Mouse (Mus musculus) myocyte (in vitro differentiated cells): ENCODE data around the gene Tmub1. TPM values are rescaled to one million over a fixed set of nuclear protein-coding genes. Genes with fewer than 3 reads are reported as not detected.

Experiments
- H3K27me3 ChIP-seq: one replicate; pipeline ENCODE4 v1.6.1; 2011; ENCODE audit not compliant: control insufficient read depth, insufficient read depth, insufficient read length
- H3K36me3 ChIP-seq: one replicate; pipeline ENCODE4 v1.6.1; 2011; ENCODE audit not compliant: control insufficient read depth, insufficient read depth
- H3K4me2 ChIP-seq: one replicate; pipeline ENCODE4 v1.6.1; 2011; ENCODE audit warnings: low read depth, control low read depth
- H3K4me3 ChIP-seq: one replicate; pipeline ENCODE4 v1.5.1; 2011; ENCODE audit warnings: mild to moderate bottlenecking, control low read depth, moderate library complexity
- H3K79me2 ChIP-seq: one replicate; pipeline ENCODE4 v1.6.1; 2011; ENCODE audit not compliant: control insufficient read depth, insufficient read depth
- H3ac ChIP-seq: one replicate; pipeline ENCODE4 v1.6.1; 2011; ENCODE audit not compliant: control insufficient read depth, insufficient read length
- CEBPB ChIP-seq: IDR thresholded peaks from 2 replicates; pipeline ENCODE4 v1.6.1; 2011; ENCODE audit warnings: mild to moderate bottlenecking, moderate library complexity; ENCODE audit not compliant: poor library complexity, insufficient read depth, severe bottlenecking
- E2F4 ChIP-seq: IDR thresholded peaks from one replicate; pipeline ENCODE4 v1.6.1; 2011; ENCODE audit warnings: mild to moderate bottlenecking, control low read depth, moderate library complexity; ENCODE audit not compliant: insufficient read depth
- MAX ChIP-seq: IDR thresholded peaks from one replicate; pipeline ENCODE4 v1.6.1; 2011; ENCODE audit warnings: low read depth, mild to moderate bottlenecking, control low read depth
- MYOD1 ChIP-seq, 3 experiments: IDR thresholded peaks; one replicate each; pipeline ENCODE4 v1.6.1; 2011; ENCODE audit warnings: control low read depth in 2 of 3, low read depth in 2 of 3, mild to moderate bottlenecking in 2 of 3, moderate library complexity in 1 of 3; ENCODE audit not compliant: insufficient read length in 2 of 3, control insufficient read depth in 1 of 3
- MYOG ChIP-seq, 3 experiments: IDR thresholded peaks; one replicate each; pipeline ENCODE4 v1.6.1; 2011; ENCODE audit warnings: control low read depth in 2 of 3, low read depth in 2 of 3, mild to moderate bottlenecking in 2 of 3; ENCODE audit not compliant: insufficient read length in 2 of 3, control insufficient read depth in 1 of 3, insufficient read depth in 1 of 3
- POLR2A ChIP-seq: IDR thresholded peaks from one replicate; pipeline ENCODE4 v1.6.1; 2011; ENCODE audit warnings: low read depth, mild to moderate bottlenecking, control low read depth, moderate library complexity; ENCODE audit not compliant: insufficient read length
- POLR2AphosphoS2 ChIP-seq: IDR thresholded peaks from one replicate; pipeline ENCODE4 v1.6.1; 2011; ENCODE audit warnings: low read depth, control low read depth; ENCODE audit not compliant: insufficient read length
- REST ChIP-seq: IDR thresholded peaks from one replicate; pipeline ENCODE4 v1.6.1; 2011; ENCODE audit warnings: mild to moderate bottlenecking, control low read depth, moderate library complexity; ENCODE audit not compliant: insufficient read depth, insufficient read length
- SRF ChIP-seq: IDR thresholded peaks from one replicate; pipeline ENCODE4 v1.6.1; 2011; ENCODE audit warnings: low read depth; ENCODE audit not compliant: control insufficient read depth, insufficient read length
- TCF12 ChIP-seq: IDR thresholded peaks from one replicate; pipeline ENCODE4 v1.6.1; 2011; ENCODE audit warnings: mild to moderate bottlenecking, control low read depth; ENCODE audit not compliant: poor library complexity, insufficient read depth, severe bottlenecking
- TCF3 ChIP-seq: IDR thresholded peaks from one replicate; pipeline ENCODE4 v1.6.1; 2011; ENCODE audit warnings: low read depth, control low read depth; ENCODE audit not compliant: insufficient read length
- USF1 ChIP-seq: IDR thresholded peaks from one replicate; pipeline ENCODE4 v1.6.1; 2011; ENCODE audit warnings: low read depth, mild to moderate bottlenecking, control low read depth, moderate library complexity
- polyA plus RNA-seq: library from polyadenylated mRNA; unstranded; fragments of >200 nt; fragmentation: generic; extraction: Trizol; gene quantifications from one replicate; pipeline ENCODE4 v1.2.1, GENCODE M21; 2012; ENCODE audit warnings: missing spikeins

Tmub1 gene
- polyA plus RNA-seq, 1 experiment: 14.2 TPM

DNA sequence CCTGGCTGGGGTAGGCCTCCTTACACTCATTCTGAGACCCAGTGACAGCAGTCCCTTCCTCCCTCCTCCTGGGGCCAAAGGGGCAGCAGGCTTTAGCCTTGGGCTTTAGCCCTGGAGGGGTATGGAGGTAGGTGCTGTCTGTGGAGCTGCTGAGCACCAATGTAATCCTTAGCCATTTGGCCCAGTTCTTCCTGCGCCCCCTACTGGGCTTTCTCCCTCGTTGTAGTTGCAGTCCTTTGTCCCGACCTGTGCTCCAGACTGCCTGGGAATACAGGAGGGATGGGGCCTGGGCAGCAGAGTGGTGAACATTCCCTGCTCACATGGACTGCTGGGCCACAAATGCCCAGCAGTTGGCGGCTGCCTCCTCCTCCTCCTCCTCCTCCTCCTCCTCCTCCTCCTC, 34.0 kb upstream of the Tmub1 start:
- peaks cover 3% of the 10 kb centered on the region for H3K79me2 ChIP-seq
- no peak overlapping the region for H3K4me2 ChIP-seq
- H3K4me3 ChIP-seq: no peak overlapping the region
- peaks cover 28% of the 10 kb centered on the region for H3K36me3 ChIP-seq
- TF ChIP-seq E2F4 (no peak), POLR2A (no peak), MYOG (IDR thresholded peaks at IDR 0.05; ENCODE audit: control insufficient read depth in 1 of 3, insufficient read depth in 1 of 3, insufficient read length in 2 of 3, low read depth in 2 of 3) (no peak), TCF3 (no peak), POLR2AphosphoS2 (no peak), CEBPB (no peak), MAX (no peak), MYOD1 (IDR thresholded peaks at IDR 0.05; ENCODE audit: control insufficient read depth in 1 of 3, insufficient read length in 2 of 3, low read depth in 2 of 3) (no peak), USF1 (no peak), TCF12 (no peak), REST (no peak), SRF (no peak)
- H3K27me3 ChIP-seq: no peaks in the 10 kb centered on the region
- H3ac ChIP-seq: no peak overlapping the region

DNA sequence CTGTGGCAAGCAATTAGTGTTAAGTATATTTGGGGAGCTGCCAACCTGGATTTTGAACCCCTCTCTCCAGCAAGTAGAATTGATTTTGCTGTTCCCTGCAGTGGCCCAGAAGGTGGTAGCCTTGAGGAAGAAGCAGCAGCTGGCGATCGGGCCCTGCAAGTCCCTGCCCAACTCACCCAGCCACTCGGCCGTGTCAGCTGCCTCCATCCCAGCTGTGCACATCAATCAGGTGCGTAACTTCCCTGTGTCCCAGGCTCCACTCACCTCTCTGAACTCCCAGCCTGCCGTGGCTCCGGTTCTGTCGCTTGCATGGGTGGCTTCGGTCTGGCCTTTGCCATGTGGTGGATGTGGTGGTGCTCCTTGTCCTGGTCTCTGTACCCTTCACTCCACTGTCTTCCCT, 30.3 kb upstream of the Tmub1 start:
- H3K36me3 ChIP-seq: peaks cover 13% of the 10 kb centered on the region
- TF ChIP-seq SRF: no peak
- TF ChIP-seq MYOG (IDR thresholded peaks at IDR 0.05; ENCODE audit: control insufficient read depth in 1 of 3, insufficient read depth in 1 of 3, insufficient read length in 2 of 3, low read depth in 2 of 3): peak in 1 of 3 experiments; percentile 32
- TF ChIP-seq REST: no peak
- no peak for TF ChIP-seq TCF3
- no peak for TF ChIP-seq USF1
- TF ChIP-seq POLR2AphosphoS2: no peak
- TF ChIP-seq MYOD1 (IDR thresholded peaks at IDR 0.05; ENCODE audit: control insufficient read depth in 1 of 3, insufficient read length in 2 of 3, low read depth in 2 of 3): peak in 2 of 3 experiments; percentile 75 to 80

DNA sequence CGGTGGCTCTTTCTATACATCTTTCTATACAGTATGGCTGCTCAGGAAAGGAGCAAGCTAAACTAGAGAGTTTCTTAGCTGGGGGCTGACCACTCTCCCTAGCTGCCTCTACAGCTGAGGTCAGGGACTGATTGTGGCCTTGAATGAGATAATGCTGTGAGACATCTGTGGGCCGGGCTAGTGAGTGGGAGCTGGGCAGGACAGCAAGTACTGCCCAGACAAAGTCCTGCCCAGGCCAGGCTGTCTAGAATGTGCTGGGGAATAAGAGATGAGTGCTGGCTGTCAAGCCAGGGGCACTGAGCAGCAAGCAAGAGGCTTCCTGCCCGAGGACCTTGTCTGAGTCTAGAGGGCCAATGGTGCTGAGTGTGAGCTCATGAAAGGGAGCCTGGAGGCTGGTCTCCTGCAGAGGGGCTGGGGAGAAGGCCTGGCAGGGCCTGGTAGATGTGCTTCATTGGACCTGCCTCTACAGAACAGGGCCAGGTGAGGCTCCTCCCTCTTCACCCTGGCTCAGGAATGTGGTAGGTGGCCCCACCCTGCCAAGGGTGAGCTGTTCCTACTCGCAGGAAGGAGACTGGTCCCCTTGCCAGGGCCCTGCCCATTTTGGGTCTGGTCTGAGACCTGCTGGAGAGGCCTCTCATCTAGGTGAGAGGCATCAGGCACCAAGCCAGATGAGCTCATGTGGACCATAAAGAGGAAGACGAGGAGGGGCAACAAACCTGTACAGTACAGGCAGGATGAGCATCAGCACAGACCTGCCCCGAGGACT, 28.0 kb upstream of the Tmub1 start:
- Histone ChIP-seq H3K27me3 (no peaks in the 10 kb centered on the region), H3K36me3 (peaks cover 10% of the 10 kb centered on the region), H3K79me2 (peaks cover 36% of the 10 kb centered on the region), H3K4me3 (no peak overlapping the region), H3ac (no peak overlapping the region), H3K4me2 (no peak overlapping the region)
- no peak for TF ChIP-seq POLR2A
- no peak for TF ChIP-seq REST
- TF ChIP-seq E2F4: no peak
- TF ChIP-seq SRF: no peak
- TF ChIP-seq CEBPB: no peak

More for the DNA sequence above, 30.3 kb upstream of the Tmub1 start:
- Histone ChIP-seq H3K4me2 (no peak overlapping the region), H3K4me3 (no peak overlapping the region), H3K27me3 (no peaks in the 10 kb centered on the region), H3K79me2 (peaks cover 15% of the 10 kb centered on the region), H3ac (no peak overlapping the region)

DNA sequence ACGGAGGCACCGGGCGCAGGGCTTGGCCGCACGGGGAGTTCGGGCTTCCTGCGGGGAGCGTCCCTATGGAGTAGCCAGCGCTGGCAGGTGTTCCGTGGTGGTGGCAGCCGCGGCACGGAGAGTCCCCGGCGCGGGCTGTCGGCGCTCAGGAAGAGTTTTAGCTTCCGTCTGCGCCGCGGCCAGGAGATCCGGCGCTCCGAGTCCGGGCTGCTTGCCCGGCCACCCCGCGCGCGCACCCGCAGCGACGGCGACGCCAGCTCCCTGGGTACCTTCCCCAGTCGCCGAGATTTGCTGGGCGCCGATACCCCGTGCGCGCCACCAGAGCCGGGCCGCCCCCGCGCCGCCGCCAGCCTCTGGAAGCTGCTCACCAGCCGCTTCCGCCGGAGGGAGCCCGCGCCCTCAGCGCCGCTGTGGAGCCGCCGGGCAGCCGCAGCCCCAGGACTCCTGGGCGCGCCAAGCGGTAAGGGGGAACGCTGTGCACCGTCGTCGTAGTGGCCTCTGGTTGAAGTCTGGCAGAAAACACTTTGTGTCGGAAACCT, 27.1 kb upstream of the Tmub1 start:
- Histone ChIP-seq H3K27me3 (no peaks in the 10 kb centered on the region), H3K79me2 (peaks cover 43% of the 10 kb centered on the region), H3K4me2 (no peak overlapping the region), H3ac (no peak overlapping the region), H3K36me3 (peaks cover 9% of the 10 kb centered on the region), H3K4me3 (no peak overlapping the region)
- TF ChIP-seq TCF12 (no peak), MAX (no peak), POLR2A (no peak), SRF (no peak), CEBPB (no peak), USF1 (no peak), POLR2AphosphoS2 (no peak), REST (no peak), MYOD1 (IDR thresholded peaks at IDR 0.05; ENCODE audit: control insufficient read depth in 1 of 3, insufficient read length in 2 of 3, low read depth in 2 of 3) (no peak), E2F4 (no peak), MYOG (IDR thresholded peaks at IDR 0.05; ENCODE audit: control insufficient read depth in 1 of 3, insufficient read depth in 1 of 3, insufficient read length in 2 of 3, low read depth in 2 of 3) (no peak), TCF3 (no peak)

DNA sequence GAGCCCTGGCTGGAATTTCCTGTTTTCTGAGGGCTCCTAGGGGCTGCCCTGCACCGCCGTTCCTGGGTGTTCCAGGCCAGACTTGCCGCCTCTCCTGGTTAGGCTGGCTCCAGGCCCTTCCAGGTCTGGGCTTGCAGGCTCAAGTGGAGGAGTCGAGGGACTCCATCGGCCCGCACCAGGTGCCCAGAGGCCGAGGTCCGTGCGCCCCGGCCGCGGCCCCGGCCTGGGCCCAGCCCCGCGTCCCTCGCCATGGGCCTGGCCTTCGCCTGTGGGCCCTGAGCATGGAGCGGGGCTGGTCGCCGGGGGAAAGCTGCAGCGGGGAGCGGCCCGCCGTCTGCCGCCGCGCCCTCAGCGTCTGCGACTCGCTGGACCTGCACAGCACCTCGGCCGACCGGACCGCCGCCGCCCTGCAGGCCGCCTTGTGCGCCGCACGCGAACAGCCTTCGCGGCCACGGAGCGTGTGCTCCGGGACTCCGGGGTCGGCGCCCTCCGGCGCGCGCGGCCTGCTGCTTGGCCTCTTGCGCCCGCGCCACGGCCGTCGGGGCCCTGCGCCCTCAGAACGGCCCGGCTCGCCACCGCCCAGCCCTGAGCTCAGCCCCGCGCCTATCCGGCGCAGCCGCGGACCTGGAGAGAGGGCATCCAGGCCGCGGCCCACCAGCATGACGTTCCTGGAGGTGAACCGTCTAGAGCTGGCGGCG, 26.5 kb upstream of the Tmub1 start:
- Histone ChIP-seq H3K4me2 (no peak overlapping the region), H3K36me3 (peaks cover 9% of the 10 kb centered on the region), H3K79me2 (peaks cover 49% of the 10 kb centered on the region), H3K27me3 (no peaks in the 10 kb centered on the region), H3ac (no peak overlapping the region), H3K4me3 (no peak overlapping the region)
- TF ChIP-seq TCF12 (no peak), SRF (no peak), POLR2A (no peak)
